Mouse (Mus musculus) olfactory bulb, adult 2 months (tissue): Measurements from ENCODE around the gene Frk.

Experiments used
- CTCF ChIP-seq: fragments of 200-500 bp; IDR thresholded peaks from 2 replicates; pipeline ENCODE4 v1.5.1; 2012; ENCODE audit warnings: low read depth, mild to moderate bottlenecking, low read length, moderate library complexity; ENCODE audit not compliant: insufficient read depth
- POLR2A ChIP-seq: fragments of 200-500 bp; IDR thresholded peaks from 2 replicates; pipeline ENCODE4 v1.6.1; 2012; ENCODE audit warnings: mild to moderate bottlenecking, low read depth, low read length, moderate library complexity; ENCODE audit not compliant: insufficient read depth

GRCm38 (mm10) chr10:34525598-34525997 is 42.4 kb downstream of the Frk start:
- TF ChIP-seq CTCF (no peak), POLR2A (no peak)
